Mouse (Mus musculus): ENCODE data around the gene Plxnb3. TPM values are rescaled to one million over a fixed set of nuclear protein-coding genes. Genes with fewer than 3 reads are reported as not detected.

The Plxnb3 gene
- 0.28 TPM in 1 of 2 replicates, not detected in the other for polyA plus RNA-seq (2014; fragmentation: Nextera tagmentation; extraction: Ambion mirVana)

DNA sequence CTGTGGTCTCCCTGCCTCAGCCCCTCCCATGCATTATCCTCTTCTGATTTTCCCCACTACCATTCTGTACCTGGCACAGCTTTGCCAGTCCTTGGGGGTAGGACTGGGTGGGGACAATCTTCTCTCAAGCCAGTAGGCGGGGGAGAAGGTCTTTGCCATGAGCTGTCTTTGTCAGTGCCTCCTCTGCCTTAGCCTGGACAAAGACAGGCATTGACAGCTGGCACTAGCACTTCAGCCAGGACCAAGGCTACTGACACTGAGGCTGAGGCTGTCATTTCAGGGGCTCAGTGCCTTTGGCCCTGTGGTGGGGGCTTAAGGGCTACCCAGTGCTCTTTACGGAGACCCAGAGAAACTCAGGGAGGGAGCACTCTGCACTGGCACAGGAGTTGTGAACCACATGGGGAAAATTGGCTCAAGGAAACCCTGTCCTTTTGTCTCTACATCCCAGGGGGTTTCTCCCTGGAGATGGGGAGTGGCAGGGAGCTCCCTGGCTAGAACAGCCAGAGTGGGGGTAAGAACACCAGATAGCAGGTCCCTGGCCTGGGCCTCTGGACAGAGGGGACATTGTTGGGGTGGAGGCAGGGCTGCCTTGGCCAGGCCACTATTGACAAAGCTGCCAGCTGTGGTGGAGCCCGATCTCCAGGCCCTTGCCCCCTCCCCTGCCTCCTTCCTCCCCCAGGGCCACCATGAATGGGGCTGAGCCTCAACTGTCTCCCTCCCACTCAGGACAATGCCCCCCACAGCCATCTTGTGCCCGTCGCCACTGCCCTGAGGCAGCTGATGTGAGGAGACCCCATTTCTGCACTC lies at the start of gene Plxnb3:
TSS of gene Plxnb3 (plus strand) at position 757 of the 807 bp plus-strand sequence.
- H3K4me3 ChIP-seq (ENCODE audit: low read depth, low read length), result no peak within 1 kb of the TSS
- 67% methylated on average over 5 of the region's 5 CpGs for WGBS

DNA sequence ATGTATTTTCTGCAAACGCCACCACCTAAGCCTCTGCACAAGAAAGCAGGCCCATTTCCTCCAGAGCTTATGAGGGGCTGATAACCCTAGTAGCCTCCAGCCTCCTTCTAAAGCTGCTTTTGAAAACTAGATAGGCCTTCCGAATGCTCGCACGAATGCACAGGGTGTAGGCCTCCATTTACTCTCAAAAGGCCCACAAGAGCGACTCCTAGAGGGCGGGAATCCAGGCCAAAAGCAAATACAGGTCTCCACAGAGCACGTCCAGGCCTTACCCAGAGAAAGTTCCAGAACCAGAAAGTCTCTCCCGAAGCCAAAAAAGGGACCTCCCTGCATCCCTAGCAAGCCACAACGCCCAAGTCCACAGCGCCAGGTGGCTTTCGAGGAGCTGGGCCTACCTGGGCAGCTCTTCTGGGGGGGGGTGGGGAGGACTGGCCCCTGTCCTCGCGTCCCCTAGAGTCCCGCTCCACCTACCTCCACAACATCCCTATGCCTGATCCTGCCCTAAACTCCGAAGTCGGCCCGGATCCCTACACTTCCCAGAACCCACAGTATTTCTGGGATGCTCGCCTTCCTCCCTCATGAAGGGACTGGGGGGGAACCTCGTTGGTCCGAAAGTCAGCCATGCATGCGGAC lies 41.3 kb upstream of the Plxnb3 start:
- H3K4me1 ChIP-seq (replicated peaks; ENCODE audit: control insufficient read depth, insufficient read depth, low read length), result no peaks in the 10 kb centered on the region
- peak overlapping the region; percentile 58 for H3K4me2 ChIP-seq (replicated peaks; ENCODE audit: low read depth, low read length)
- no peaks in the 10 kb centered on the region for H3K27me3 ChIP-seq (ENCODE audit: control insufficient read depth, insufficient read depth, low read length)
- peak overlapping the region; percentile 41 for H3K4me3 ChIP-seq (ENCODE audit: low read depth, low read length)
- 18% methylated on average over 21 of the region's 21 CpGs for WGBS
- peak overlapping the region; percentile 52; the same call in 1 of the 2 replicates for H3K9ac ChIP-seq (ENCODE audit: low read depth, low read length)
- ATAC-seq (ENCODE audit: low FRiP score) (peak; percentile 0; the same call in 1 of the 2 replicates), DNase-seq (ENCODE audit: low spot score) (peak; percentile 10)
- no peaks in the 10 kb centered on the region for H3K36me3 ChIP-seq (ENCODE audit: control insufficient read depth, insufficient read depth, low read length)
- H3K27ac ChIP-seq (ENCODE audit: low read depth, low read length), result no peak overlapping the region
- no peaks in the 10 kb centered on the region for H3K9me3 ChIP-seq (ENCODE audit: control insufficient read depth, low read length)

More for the DNA sequence above, at the start of gene Plxnb3:
- ATAC-seq (ENCODE audit: low FRiP score) (no peak), DNase-seq (ENCODE audit: low spot score) (no peak)
- H3K4me2 ChIP-seq (replicated peaks; ENCODE audit: low read depth, low read length), result no peak within 1 kb of the TSS
- H3K27me3 ChIP-seq (ENCODE audit: control insufficient read depth, insufficient read depth, low read length), result no peaks in the 10 kb centered on the region
- no peak within 1 kb of the TSS for H3K9ac ChIP-seq (ENCODE audit: low read depth, low read length)
- H3K9me3 ChIP-seq (ENCODE audit: control insufficient read depth, low read length), result no peaks in the 10 kb centered on the region
- H3K36me3 ChIP-seq (ENCODE audit: control insufficient read depth, insufficient read depth, low read length), result no peaks in the 10 kb centered on the region
- no peak within 1 kb of the TSS for H3K27ac ChIP-seq (ENCODE audit: low read depth, low read length)
- H3K4me1 ChIP-seq (replicated peaks; ENCODE audit: control insufficient read depth, insufficient read depth, low read length), result no peaks in the 10 kb centered on the region

DNA sequence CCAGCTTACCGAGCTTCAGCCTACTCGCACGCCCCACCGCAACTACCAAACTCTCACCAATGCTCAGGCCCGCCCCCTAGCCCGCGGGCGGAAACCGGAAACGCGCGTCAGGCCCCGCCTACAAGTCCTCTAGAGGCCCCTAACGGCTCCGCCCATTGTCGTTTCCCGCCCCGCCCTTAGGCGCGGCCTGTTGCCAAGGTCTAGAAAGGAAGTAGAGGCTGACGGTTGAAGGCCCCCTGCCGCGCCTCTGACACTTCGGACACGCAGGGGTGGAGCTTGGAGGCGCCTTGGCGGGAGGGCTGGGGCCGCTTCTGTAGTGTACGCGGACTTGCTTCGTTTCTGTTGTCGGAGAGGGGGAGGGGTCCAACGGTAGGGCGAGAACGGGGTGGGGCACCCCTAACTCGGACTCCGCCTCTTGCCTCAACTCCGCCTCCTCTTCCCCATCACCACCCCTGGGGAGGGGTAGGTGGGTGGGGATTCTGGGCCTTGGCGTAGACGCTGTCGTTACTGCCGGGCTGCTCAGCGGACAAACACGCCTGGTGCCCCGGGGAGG lies 40.7 kb upstream of the Plxnb3 start, which contains the start of the genes Bcap31 and Abcd1:
TSS of gene Bcap31 (minus strand) at position 67 of the 553 bp plus-strand sequence.
TSS of gene Abcd1 (plus strand) at position 489 of the 553 bp plus-strand sequence.
- no peaks in the 10 kb centered on the region for H3K9me3 ChIP-seq (ENCODE audit: control insufficient read depth, low read length)
- H3K27ac ChIP-seq (ENCODE audit: low read depth, low read length), result peak within 1 kb of the TSS; percentile 51
- ATAC-seq (ENCODE audit: low FRiP score) (peak; percentile 96), DNase-seq (ENCODE audit: low spot score) (peak; percentile 93)
- H3K4me3 ChIP-seq (ENCODE audit: low read depth, low read length), result peak within 1 kb of the TSS; percentile 41
- no peaks in the 10 kb centered on the region for H3K27me3 ChIP-seq (ENCODE audit: control insufficient read depth, insufficient read depth, low read length)
- peak within 1 kb of the TSS; percentile 58 for H3K4me2 ChIP-seq (replicated peaks; ENCODE audit: low read depth, low read length)
- WGBS, result 16% methylated on average over 42 of the region's 45 CpGs
- H3K9ac ChIP-seq (ENCODE audit: low read depth, low read length), result peak within 1 kb of the TSS; percentile 52; the same call in 1 of the 2 replicates
- H3K4me1 ChIP-seq (replicated peaks; ENCODE audit: control insufficient read depth, insufficient read depth, low read length), result no peaks in the 10 kb centered on the region
- H3K36me3 ChIP-seq (ENCODE audit: control insufficient read depth, insufficient read depth, low read length), result no peaks in the 10 kb centered on the region

DNA sequence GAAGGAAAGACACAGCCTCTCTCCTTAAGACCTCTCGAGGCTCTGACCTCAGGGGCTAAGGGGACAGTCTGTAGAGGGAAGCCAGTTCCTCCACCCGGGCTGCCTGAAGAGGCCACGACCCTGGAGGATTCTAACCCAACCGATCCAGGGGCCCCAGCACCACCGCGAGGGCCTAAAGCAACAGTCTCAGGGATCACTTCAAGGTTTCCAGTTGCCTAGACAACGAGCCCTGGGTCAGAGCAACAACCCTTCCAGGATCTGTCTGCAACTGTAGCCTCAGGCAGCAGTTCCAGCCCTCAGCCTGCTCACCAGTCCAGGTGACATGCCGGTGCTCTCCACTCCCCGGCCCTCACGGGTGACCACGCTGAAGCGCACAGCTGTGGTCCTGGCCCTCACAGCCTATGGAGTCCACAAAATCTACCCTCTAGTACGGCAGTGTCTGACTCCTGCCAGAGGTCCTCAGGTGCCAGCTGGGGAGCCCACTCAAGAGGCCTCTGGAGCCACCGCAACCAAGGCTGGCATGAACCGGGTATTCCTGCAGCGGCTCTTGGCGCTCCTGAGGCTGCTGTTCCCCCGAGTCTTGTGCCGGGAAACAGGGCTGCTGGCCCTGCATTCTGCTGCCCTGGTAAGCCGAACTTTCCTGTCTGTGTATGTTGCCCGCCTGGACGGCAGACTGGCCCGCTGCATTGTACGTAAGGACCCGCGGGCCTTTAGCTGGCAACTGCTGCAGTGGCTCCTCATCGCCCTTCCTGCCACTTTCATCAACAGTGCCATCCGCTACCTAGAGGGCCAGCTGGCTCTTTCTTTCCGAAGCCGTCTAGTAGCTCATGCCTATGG lies 40.0 kb upstream of the Plxnb3 start:
- H3K36me3 ChIP-seq (ENCODE audit: control insufficient read depth, insufficient read depth, low read length), result no peaks in the 10 kb centered on the region
- peak overlapping the region; percentile 45; the same call in 1 of the 2 replicates for H3K9ac ChIP-seq (ENCODE audit: low read depth, low read length)
- H3K27ac ChIP-seq (ENCODE audit: low read depth, low read length), result peak overlapping the region; percentile 51
- peak overlapping the region; percentile 54 for H3K4me2 ChIP-seq (replicated peaks; ENCODE audit: low read depth, low read length)
- ATAC-seq (ENCODE audit: low FRiP score), result peak; percentile 58
- peak overlapping the region; percentile 41 for H3K4me3 ChIP-seq (ENCODE audit: low read depth, low read length)
- H3K4me1 ChIP-seq (replicated peaks; ENCODE audit: control insufficient read depth, insufficient read depth, low read length), result no peaks in the 10 kb centered on the region
- 30% methylated on average over 29 of the region's 30 CpGs for WGBS
- no peaks in the 10 kb centered on the region for H3K9me3 ChIP-seq (ENCODE audit: control insufficient read depth, low read length)
- peak; percentile 48 for DNase-seq (ENCODE audit: low spot score)
- H3K27me3 ChIP-seq (ENCODE audit: control insufficient read depth, insufficient read depth, low read length), result no peaks in the 10 kb centered on the region

DNA sequence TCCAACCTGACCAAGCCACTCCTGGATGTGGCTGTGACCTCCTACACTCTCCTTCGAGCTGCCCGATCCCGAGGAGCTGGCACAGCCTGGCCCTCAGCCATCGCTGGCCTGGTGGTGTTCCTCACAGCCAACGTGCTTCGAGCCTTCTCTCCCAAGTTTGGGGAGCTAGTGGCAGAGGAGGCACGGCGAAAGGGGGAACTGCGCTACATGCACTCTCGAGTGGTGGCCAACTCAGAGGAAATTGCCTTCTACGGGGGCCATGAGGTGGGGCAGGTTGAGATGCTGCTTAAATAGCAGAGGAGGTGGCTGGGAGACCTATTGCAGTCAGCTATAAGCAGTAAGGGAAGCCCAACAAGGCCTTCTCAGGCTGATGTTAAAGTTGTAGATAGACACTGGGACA lies 39.2 kb upstream of the Plxnb3 start:
- Histone ChIP-seq H3K27me3 (ENCODE audit: control insufficient read depth, insufficient read depth, low read length) (no peaks in the 10 kb centered on the region), H3K4me2 (replicated peaks; ENCODE audit: low read depth, low read length) (peak overlapping the region; percentile 54; the same call in 1 of the 2 replicates), H3K27ac (ENCODE audit: low read depth, low read length) (no peak overlapping the region), H3K36me3 (ENCODE audit: control insufficient read depth, insufficient read depth, low read length) (no peaks in the 10 kb centered on the region), H3K9ac (ENCODE audit: low read depth, low read length) (no peak overlapping the region; the same call in 1 of the 2 replicates), H3K4me3 (ENCODE audit: low read depth, low read length) (no peak overlapping the region; the same call in 1 of the 2 replicates), H3K9me3 (ENCODE audit: control insufficient read depth, low read length) (no peaks in the 10 kb centered on the region), H3K4me1 (replicated peaks; ENCODE audit: control insufficient read depth, insufficient read depth, low read length) (no peaks in the 10 kb centered on the region)
- WGBS, result 75% methylated on average over 11 of the region's 11 CpGs
- no peak for DNase-seq (ENCODE audit: low spot score)
- ATAC-seq (ENCODE audit: low FRiP score), result no peak

DNA sequence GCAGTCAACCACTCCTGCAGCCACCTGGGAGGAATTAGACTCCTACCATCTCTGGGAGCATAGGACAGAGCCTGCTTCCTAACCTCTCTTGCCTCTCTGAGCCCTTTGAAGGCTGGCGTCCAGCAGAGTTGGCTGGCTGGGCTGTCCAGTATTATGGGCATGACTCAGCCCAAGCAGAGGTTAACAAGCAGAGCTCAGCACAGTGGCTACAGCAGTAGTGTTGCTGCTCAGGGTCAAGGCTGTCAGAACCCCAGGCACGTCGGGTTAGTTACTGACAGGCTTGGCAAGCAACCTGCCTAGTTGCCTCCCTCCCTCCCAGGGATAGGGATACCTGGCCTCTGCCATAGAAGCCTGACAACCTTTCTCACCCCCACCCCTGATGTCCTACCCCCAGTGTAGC lies 38.6 kb upstream of the Plxnb3 start:
- no peaks in the 10 kb centered on the region for H3K4me1 ChIP-seq (replicated peaks; ENCODE audit: control insufficient read depth, insufficient read depth, low read length)
- no peaks in the 10 kb centered on the region for H3K9me3 ChIP-seq (ENCODE audit: control insufficient read depth, low read length)
- H3K4me2 ChIP-seq (replicated peaks; ENCODE audit: low read depth, low read length), result no peak overlapping the region
- H3K9ac ChIP-seq (ENCODE audit: low read depth, low read length), result no peak overlapping the region
- no peak overlapping the region for H3K4me3 ChIP-seq (ENCODE audit: low read depth, low read length)
- DNase-seq (ENCODE audit: low spot score), result no peak
- ATAC-seq (ENCODE audit: low FRiP score), result no peak
- H3K27me3 ChIP-seq (ENCODE audit: control insufficient read depth, insufficient read depth, low read length), result no peaks in the 10 kb centered on the region
- WGBS, result 58% methylated on average over 3 of the region's 3 CpGs
- H3K36me3 ChIP-seq (ENCODE audit: control insufficient read depth, insufficient read depth, low read length), result no peaks in the 10 kb centered on the region
- no peak overlapping the region for H3K27ac ChIP-seq (ENCODE audit: low read depth, low read length)

DNA sequence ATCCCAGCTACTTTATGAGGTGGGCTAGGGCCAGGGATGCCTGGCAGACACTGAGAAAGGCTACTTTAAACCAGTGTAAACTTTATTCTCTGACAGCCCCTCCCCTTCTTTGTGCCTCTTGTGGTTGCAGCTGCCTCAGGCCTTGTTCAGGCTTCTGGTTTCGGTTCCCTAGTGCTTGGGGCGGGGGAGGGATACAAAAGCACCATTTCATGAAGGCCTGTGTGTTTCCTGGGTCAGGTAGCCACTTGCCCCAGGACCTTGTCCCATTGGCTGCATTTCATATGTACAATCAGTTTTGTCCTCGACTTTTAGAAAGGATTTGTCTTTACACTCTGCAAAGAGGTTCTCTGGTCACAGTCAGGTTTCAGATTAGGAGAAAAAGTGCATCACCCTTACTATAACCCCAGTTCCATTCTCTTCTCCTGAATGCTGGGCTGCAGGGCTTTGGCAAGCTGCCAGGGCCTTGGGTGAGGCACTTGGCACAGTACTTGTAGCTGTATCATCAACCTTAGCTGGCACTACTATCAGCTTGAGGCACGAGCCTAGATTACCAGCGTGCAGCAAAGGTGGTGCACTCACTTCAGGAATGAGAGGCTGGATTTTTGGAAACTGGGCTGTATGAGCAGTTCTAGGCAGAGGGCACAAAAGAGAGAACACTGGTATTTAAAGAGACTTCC lies 38.1 kb upstream of the Plxnb3 start:
- WGBS, result 62% methylated on average over 5 of the region's 5 CpGs
- no peak overlapping the region for H3K9ac ChIP-seq (ENCODE audit: low read depth, low read length)

More for the DNA sequence above, 38.1 kb upstream of the Plxnb3 start:
- no peaks in the 10 kb centered on the region for H3K9me3 ChIP-seq (ENCODE audit: control insufficient read depth, low read length)
- no peak for DNase-seq (ENCODE audit: low spot score)
- no peak for ATAC-seq (ENCODE audit: low FRiP score)
- no peaks in the 10 kb centered on the region for H3K36me3 ChIP-seq (ENCODE audit: control insufficient read depth, insufficient read depth, low read length)
- no peak overlapping the region for H3K27ac ChIP-seq (ENCODE audit: low read depth, low read length)
- no peaks in the 10 kb centered on the region for H3K4me1 ChIP-seq (replicated peaks; ENCODE audit: control insufficient read depth, insufficient read depth, low read length)
- no peak overlapping the region for H3K4me2 ChIP-seq (replicated peaks; ENCODE audit: low read depth, low read length)
- no peaks in the 10 kb centered on the region for H3K27me3 ChIP-seq (ENCODE audit: control insufficient read depth, insufficient read depth, low read length)
- H3K4me3 ChIP-seq (ENCODE audit: low read depth, low read length), result no peak overlapping the region; the same call in 1 of the 2 replicates
